Mouse (Mus musculus) gastrocnemius, adult 2 months (tissue): ENCODE measurements around the gene B4galt5. TPM values are rescaled to one million over a fixed set of nuclear protein-coding genes. Genes with fewer than 3 reads are reported as not detected.
A peak's percentile ranks its signal among the peaks of the same experiment; 100 is the strongest.
"Not testable (repeated sequence)": the region's sequence is repeated elsewhere in the genome, so short reads cannot be mapped to it uniquely, and the experiment has no call there.

Experiments
- DNase-seq: peaks from one replicate; pipeline ENCODE4 v3.0.0; 2022
- H3K27ac ChIP-seq: fragments of 200-600 bp; 2 replicates; pipeline ENCODE4 v1.8.1; 2022; ENCODE audit warnings: mild to moderate bottlenecking
- H3K4me3 ChIP-seq: fragments of 200-600 bp; 2 replicates; pipeline ENCODE4 v1.8.1; 2022; ENCODE audit warnings: mild to moderate bottlenecking, moderate library complexity
- CTCF ChIP-seq: fragments of 200-600 bp; IDR thresholded peaks from 2 replicates; pipeline ENCODE4 v1.8.1; 2022; ENCODE audit warnings: antibody characterized with exemption, mild to moderate bottlenecking, moderate library complexity
- intact Hi-C: fragments of 180-260 bp; cut with DNase I; formaldehyde crosslinking; loops from one replicate; pipeline ENCODE4 v1.15.1; 2025
- long read RNA-seq, 2 experiments: library from polyadenylated mRNA; stranded (forward); transcript quantifications; one replicate each; pipeline ENCODE4 v2.0.0; 2021
- total RNA-seq, 2 experiments: library from RNA; stranded (reverse); gene quantifications; 2 replicates each; pipeline ENCODE4 v1.2.3; 2021

Gene B4galt5
- 10 to 100 TPM in 1 of 2 experiments, 1 to 10 TPM in 1; 7.8 to 10.6 TPM for total RNA-seq
- long read RNA-seq, experiment 1, partial matches to known transcripts: 0 of 8 reads
- long read RNA-seq, experiment 1, other reads (novel, unspliced or antisense): 8 of 8 reads
- long read RNA-seq, experiment 2, full-length matches to known transcripts: 1 of 10 reads
- long read RNA-seq, experiment 2, partial matches to known transcripts: 0 of 10 reads
- long read RNA-seq, experiment 2, other reads (novel, unspliced or antisense): 9 of 10 reads

- TF ChIP-seq CTCF: no peak; the same call in 1 of the 2 replicates
- intact Hi-C loops: loop anchor here (5.0 kb wide), 2 partner anchors 36 to 69 kb away; no protein-coding TSS in a partner anchor
- Histone ChIP-seq H3K4me3 (peak within 1 kb of the TSS; percentile 93), H3K27ac (peak within 1 kb of the TSS; percentile 93)
- DNase-seq: peak; percentile 63
Observed at GRCm38 (mm10) chr2:167348376-167349282, at the start of gene B4galt5. Gene B4galt5 (minus strand): TSS chr2:167349183.

- DNase-seq, H3K27ac ChIP-seq, H3K4me3 ChIP-seq, intact Hi-C loops: not testable (repeated sequence)
Observed at GRCm38 (mm10) chr2:167396420-167396819, 47.4 kb upstream of the B4galt5 start.

- no peak for TF ChIP-seq CTCF
- no peak for DNase-seq
- Histone ChIP-seq H3K27ac (no peak overlapping the region), H3K4me3 (no peak overlapping the region)
- intact Hi-C loops: no loop called here
Observed at GRCm38 (mm10) chr2:167394426-167394825, 45.4 kb upstream of the B4galt5 start.

GRCm38 (mm10) chr2:167386998-167387397 is 38.0 kb upstream of the B4galt5 start:
- DNase-seq: no peak
- Histone ChIP-seq H3K27ac (no peak overlapping the region), H3K4me3 (no peak overlapping the region)
- TF ChIP-seq CTCF: no peak
- intact Hi-C loops: no loop called here

- H3K27ac ChIP-seq: no peak overlapping the region
- intact Hi-C loops: no loop called here
- peak; percentile 38 for DNase-seq
- no peak for TF ChIP-seq CTCF
- no peak overlapping the region for H3K4me3 ChIP-seq
Observed at GRCm38 (mm10) chr2:167386456-167386855, 37.5 kb upstream of the B4galt5 start.

GRCm38 (mm10) chr2:167383666-167384083 is 34.7 kb upstream of the B4galt5 start:
- H3K27ac ChIP-seq: peak overlapping the region; percentile 7; the same call in 1 of the 2 replicates
- no peak overlapping the region for H3K4me3 ChIP-seq
- no peak for TF ChIP-seq CTCF
- peak; percentile 58 for DNase-seq
- intact Hi-C loops: no loop called here

- Histone ChIP-seq H3K27ac (no peak overlapping the region), H3K4me3 (no peak overlapping the region)
- no peak for DNase-seq
- no peak for TF ChIP-seq CTCF
- intact Hi-C loops: no loop called here
Observed at GRCm38 (mm10) chr2:167382389-167382788, 33.4 kb upstream of the B4galt5 start.

- no peak for TF ChIP-seq CTCF
- H3K4me3 ChIP-seq: no peak overlapping the region
- no peak overlapping the region for H3K27ac ChIP-seq
- intact Hi-C loops: no loop called here
- no peak for DNase-seq
Observed at GRCm38 (mm10) chr2:167381596-167381995, 32.6 kb upstream of the B4galt5 start.

GRCm38 (mm10) chr2:167380615-167381285 is 31.8 kb upstream of the B4galt5 start:
- intact Hi-C loops: no loop called here
- no peak overlapping the region for H3K4me3 ChIP-seq
- no peak overlapping the region; the same call in 1 of the 2 replicates for H3K27ac ChIP-seq
- DNase-seq: no peak
- no peak for TF ChIP-seq CTCF

GRCm38 (mm10) chr2:167378972-167379371 is 30.0 kb upstream of the B4galt5 start:
- no peak for DNase-seq
- no peak overlapping the region for H3K4me3 ChIP-seq
- H3K27ac ChIP-seq: no peak overlapping the region
- intact Hi-C loops: no loop called here
- TF ChIP-seq CTCF: no peak

GRCm38 (mm10) chr2:167377697-167378096 is 28.7 kb upstream of the B4galt5 start:
- TF ChIP-seq CTCF: no peak
- no peak overlapping the region for H3K4me3 ChIP-seq
- H3K27ac ChIP-seq: peak overlapping the region; percentile 16; the same call in 1 of the 2 replicates
- DNase-seq: no peak
- intact Hi-C loops: no loop called here

- no peak; the same call in 1 of the 2 replicates for TF ChIP-seq CTCF
- peak; percentile 60 for DNase-seq
- Histone ChIP-seq H3K27ac (peak overlapping the region; percentile 71), H3K4me3 (no peak overlapping the region; the same call in 1 of the 2 replicates)
- intact Hi-C loops: no loop called here
Observed at GRCm38 (mm10) chr2:167376160-167376564, 27.2 kb upstream of the B4galt5 start.

- no peak for DNase-seq
- TF ChIP-seq CTCF: no peak
- no peak overlapping the region for H3K4me3 ChIP-seq
- intact Hi-C loops: no loop called here
- peak overlapping the region; percentile 71 for H3K27ac ChIP-seq
Observed at GRCm38 (mm10) chr2:167375688-167376087, 26.7 kb upstream of the B4galt5 start.
